In the genomic region with DNA sequence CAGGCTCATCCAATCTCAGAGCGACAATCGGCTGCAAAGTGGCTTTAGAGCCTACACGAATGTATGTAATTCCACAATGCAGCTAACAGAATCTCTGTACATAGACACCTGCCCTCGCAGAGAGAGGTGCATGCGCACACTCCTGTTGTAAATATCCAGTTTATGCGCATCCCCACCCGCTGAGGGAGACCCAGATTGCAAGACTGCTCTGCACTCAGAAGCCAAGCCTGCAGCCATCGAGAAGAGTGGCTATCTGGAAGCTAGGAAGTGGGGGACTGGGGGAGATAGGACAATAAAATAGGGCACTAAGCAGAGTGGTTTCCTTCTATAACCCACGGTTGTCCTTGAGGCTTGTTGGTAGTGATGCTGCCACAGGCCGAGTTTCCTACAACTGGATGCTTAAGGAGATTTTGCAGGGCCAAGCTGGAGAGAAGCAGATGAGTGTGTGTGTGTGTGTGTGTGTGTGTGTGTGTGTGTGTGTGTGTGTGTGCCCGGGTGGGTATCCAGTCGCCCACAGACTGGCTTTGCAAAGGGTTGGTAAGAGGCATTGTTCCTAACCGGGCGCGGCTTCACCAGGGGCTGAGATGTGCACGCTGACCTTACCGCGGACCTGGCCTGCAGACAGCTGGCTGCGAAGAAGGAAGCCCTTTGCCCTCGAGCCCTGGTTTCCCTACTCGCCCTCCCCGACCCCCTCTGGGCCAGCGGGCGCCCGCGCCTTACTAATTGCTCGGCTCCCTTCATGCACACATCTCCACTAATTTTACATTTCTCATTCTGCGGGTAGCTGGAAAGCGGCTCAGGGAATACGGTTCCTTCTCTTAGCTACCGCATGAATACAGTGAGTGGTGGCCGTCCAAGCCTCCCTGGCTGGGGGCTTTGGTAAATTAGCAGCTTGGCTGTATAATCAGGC, we compare ENCODE assay signal across 9 mouse cellular contexts.
DNase-seq lines count a peak whose midpoint lies in the region; ATAC-seq and TF ChIP-seq lines count a peak whose summit lies in the region.
"Had no signal": no experiment of that assay in that cellular context is flagged by ENCODE, and none has a peak within 500 bp of the region (broad histone marks: within the 10 kb centered on the region; RNA-seq: fewer than 3 reads in every experiment).

No protein-coding gene starts in this region.

- TF ChIP-seq CTCF in heart, postnatal 0 days (IDR thresholded peaks at IDR 0.05; ENCODE audit: low read depth), result no peak

- H3K36me3 ChIP-seq in heart, postnatal 0 days (replicated peaks; ENCODE audit: control insufficient read depth, insufficient read depth, low read length), result no peaks in the 10 kb centered on the region
- no peaks in the 10 kb centered on the region for H3K36me3 ChIP-seq in embryonic facial prominence, embryonic 10.5 days (replicated peaks)
- H3K36me3 ChIP-seq in midbrain, embryonic 14.5 days (ENCODE audit: control insufficient read depth, insufficient read depth, low read length), result no peaks in the 10 kb centered on the region
- H3K36me3 ChIP-seq: liver, embryonic 15.5 days had no signal

- no peak overlapping the region for H3K9ac ChIP-seq in heart, postnatal 0 days (replicated peaks; ENCODE audit: low read depth, low read length)
- no peak overlapping the region; the same call in 1 of the 2 replicates for H3K9ac ChIP-seq in midbrain, embryonic 14.5 days (replicated peaks; ENCODE audit: low read length)
- H3K9ac ChIP-seq: liver, embryonic 15.5 days had no signal

- no peak overlapping the region for H3K27ac ChIP-seq in heart, postnatal 0 days (ENCODE audit: low read depth)
- H3K27ac ChIP-seq in embryonic facial prominence, embryonic 10.5 days (replicated peaks), result no peak overlapping the region
- H3K27ac ChIP-seq in midbrain, embryonic 14.5 days (replicated peaks; ENCODE audit: low read depth, low read length), result peak overlapping the region; percentile 45; the same call in 1 of the 2 replicates
- H3K27ac ChIP-seq: liver, embryonic 15.5 days had no signal

- no peak for ATAC-seq in heart, postnatal 0 days (ENCODE audit: insufficient read depth, low read depth)
- ATAC-seq in midbrain, embryonic 14.5 days (ENCODE audit: low FRiP score, low TSS enrichment), result no peak
- no peak for ATAC-seq in monocyte, adult 5-6 weeks (replicated peaks; ENCODE audit: insufficient number of reproducible peaks, low FRiP score, low TSS enrichment, poor library complexity, severe bottlenecking)

- 0 out of 2 replicates have a peak overlapping the region, but pooled peaks have one; percentile 2 for H3K4me3 ChIP-seq in heart, postnatal 0 days (ENCODE audit: low read depth, low read length)
- no peak overlapping the region for H3K4me3 ChIP-seq in embryonic facial prominence, embryonic 10.5 days
- no peak overlapping the region for H3K4me3 ChIP-seq in midbrain, embryonic 14.5 days (replicated peaks; ENCODE audit: low read depth, low read length)
- H3K4me3 ChIP-seq: liver, embryonic 15.5 days had no signal

- H3K4me2 ChIP-seq in heart, postnatal 0 days (ENCODE audit: low read depth, low read length), result no peak overlapping the region
- peak overlapping the region; percentile 21; the same call in 1 of the 2 replicates for H3K4me2 ChIP-seq in midbrain, embryonic 14.5 days (ENCODE audit: low read length)
- H3K4me2 ChIP-seq: liver, embryonic 15.5 days had no signal

- WGBS in heart, postnatal 0 days, result 8% methylated on average over 31 of the region's 32 CpGs
- WGBS in embryonic facial prominence, embryonic 10.5 days, result 3% methylated on average over 32 of the region's 32 CpGs
- 2% methylated on average over 32 of the region's 32 CpGs for WGBS in midbrain, embryonic 14.5 days

- no peak for TF ChIP-seq EP300 in heart, postnatal 0 days (IDR thresholded peaks at IDR 0.05; ENCODE audit: low read depth)

- H3K9me3 ChIP-seq in heart, postnatal 0 days (replicated peaks; ENCODE audit: control insufficient read depth, low read length), result no peaks in the 10 kb centered on the region
- H3K9me3 ChIP-seq in embryonic facial prominence, embryonic 10.5 days, result no peaks in the 10 kb centered on the region
- H3K9me3 ChIP-seq in midbrain, embryonic 14.5 days (ENCODE audit: control insufficient read depth, low read length), result no peaks in the 10 kb centered on the region
- H3K9me3 ChIP-seq: liver, embryonic 15.5 days had no signal

- no peak for DNase-seq in heart, postnatal 0 days (ENCODE audit: low spot score)
- no peak for DNase-seq in heart, adult 9 months (ENCODE audit: low spot score in 2 of 2)
- DNase-seq in R1 (ENCODE audit: low read depth, low spot score), result peak; percentile 63
- peak; percentile 64 for DNase-seq in embryonic facial prominence, embryonic 10.5 days (ENCODE audit: low spot score)
- DNase-seq in midbrain, embryonic 14.5 days, result peak; percentile 52
- no peak for DNase-seq in urinary bladder, postnatal 25 days (ENCODE audit: low spot score)
- no peak for DNase-seq in ovary, postnatal 14 days (ENCODE audit: low spot score)

- H3K4me1 ChIP-seq in heart, postnatal 0 days (ENCODE audit: control insufficient read depth, insufficient read depth), result peaks cover 7% of the 10 kb centered on the region; the same call in 1 of the 2 replicates
- H3K4me1 ChIP-seq in embryonic facial prominence, embryonic 10.5 days, result peaks cover 42% of the 10 kb centered on the region
- H3K4me1 ChIP-seq in midbrain, embryonic 14.5 days (ENCODE audit: control insufficient read depth, insufficient read depth, low read length), result peaks cover 20% of the 10 kb centered on the region

- H3K27me3 ChIP-seq in heart, postnatal 0 days (ENCODE audit: control insufficient read depth, insufficient read depth, low read length), result peaks cover 93% of the 10 kb centered on the region
- peaks cover 100% of the 10 kb centered on the region for H3K27me3 ChIP-seq in embryonic facial prominence, embryonic 10.5 days (replicated peaks; ENCODE audit: low read depth, poor library complexity, severe bottlenecking)
- H3K27me3 ChIP-seq in midbrain, embryonic 14.5 days (ENCODE audit: control insufficient read depth, insufficient read depth, low read length), result peaks cover 84% of the 10 kb centered on the region

Comparison
In these comparisons a context has a peak if more than half of its experiments do, and no peak if none do; other contexts are left out.
1. DNase-seq: peak in R1 (single experiment), embryonic facial prominence, embryonic 10.5 days (single experiment) and midbrain, embryonic 14.5 days (single experiment); none in heart, postnatal 0 days (single experiment), heart, adult 9 months (0 of 2), urinary bladder, postnatal 25 days (single experiment) and ovary, postnatal 14 days (single experiment).